Mouse (Mus musculus): ENCODE measurements around the gene Fsip1. TPM values are rescaled to one million over a fixed set of nuclear protein-coding genes. Genes with fewer than 3 reads are reported as not detected.

Gene Fsip1
- polyA plus RNA-seq, 2 experiments = 0.06 to 0.08 TPM

DNA sequence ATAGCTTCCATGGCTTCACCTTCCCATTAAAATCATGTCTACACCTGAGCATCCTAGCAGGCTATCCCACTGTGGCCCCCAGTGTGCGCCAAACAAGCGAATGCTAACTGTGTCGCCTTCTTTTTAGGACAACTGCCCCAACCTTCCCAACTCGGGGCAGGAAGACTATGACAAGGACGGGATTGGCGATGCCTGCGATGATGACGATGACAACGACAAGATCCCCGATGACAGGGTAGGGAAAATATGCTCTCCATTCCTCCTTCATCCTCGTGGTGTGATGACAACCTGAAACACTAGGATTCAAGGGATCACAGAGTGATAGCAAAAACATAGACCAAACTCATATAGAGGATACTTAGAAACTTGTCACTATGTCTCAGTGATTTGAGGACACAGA is 136.7 kb downstream of the Fsip1 start:
- ATAC-seq (ENCODE audit: insufficient read depth) (no peak), DNase-seq (ENCODE audit: low read depth in 3 of 3, low spot score in 3 of 3) (no peak)
- Histone ChIP-seq H3K4me3 (ENCODE audit: insufficient read depth in 1 of 2, low read depth in 2 of 2, low read length in 2 of 2) (no peak overlapping the region), H3K4me2 (ENCODE audit: low read depth) (no peak overlapping the region), H3K9ac (replicated peaks) (no peak overlapping the region), H3K27me3 (ENCODE audit: control insufficient read depth, insufficient read depth, low read length) (no peaks in the 10 kb centered on the region), H3K27ac (no peak overlapping the region), H3K4me1 (replicated peaks; ENCODE audit: control insufficient read depth in 2 of 2, insufficient read depth in 2 of 2, low read length in 1 of 2) (no peaks in the 10 kb centered on the region), H3K36me3 (replicated peaks; ENCODE audit: control insufficient read depth, insufficient read depth, low read depth) (no peaks in the 10 kb centered on the region), H3K9me3 (ENCODE audit: control insufficient read depth, low read length) (no peaks in the 10 kb centered on the region)
- TF ChIP-seq EP300 (IDR thresholded peaks at IDR 0.05; ENCODE audit: low read depth) = no peak
- TF ChIP-seq CTCF (IDR thresholded peaks at IDR 0.05; ENCODE audit: low read depth) = no peak
- 82% methylated on average over 11 of the region's 11 CpGs for WGBS (ENCODE audit: insufficient replicate concordance)

- Histone ChIP-seq H3K27me3 (ENCODE audit: control insufficient read depth, insufficient read depth, low read length) (no peaks in the 10 kb centered on the region), H3K4me1 (replicated peaks; ENCODE audit: control insufficient read depth in 2 of 2, insufficient read depth in 2 of 2, low read length in 1 of 2) (no peaks in the 10 kb centered on the region), H3K36me3 (replicated peaks; ENCODE audit: control insufficient read depth, insufficient read depth, low read depth) (no peaks in the 10 kb centered on the region), H3K9me3 (ENCODE audit: control insufficient read depth, low read length) (no peaks in the 10 kb centered on the region), H3K9ac (replicated peaks) (no peak overlapping the region), H3K27ac (no peak overlapping the region), H3K4me2 (ENCODE audit: low read depth) (no peak overlapping the region), H3K4me3 (ENCODE audit: insufficient read depth in 1 of 2, low read depth in 2 of 2, low read length in 2 of 2) (no peak overlapping the region)
- 84% methylated on average over 12 of the region's 12 CpGs for WGBS (ENCODE audit: insufficient replicate concordance)
- ATAC-seq (ENCODE audit: insufficient read depth) (no peak), DNase-seq (ENCODE audit: low read depth in 3 of 3, low spot score in 3 of 3) (no peak)
- TF ChIP-seq CTCF (IDR thresholded peaks at IDR 0.05; ENCODE audit: low read depth) (no peak), EP300 (IDR thresholded peaks at IDR 0.05; ENCODE audit: low read depth) (no peak)
Observed at GRCm38 (mm10) chr2:118119684-118120083, 137.1 kb downstream of the Fsip1 start.

DNA sequence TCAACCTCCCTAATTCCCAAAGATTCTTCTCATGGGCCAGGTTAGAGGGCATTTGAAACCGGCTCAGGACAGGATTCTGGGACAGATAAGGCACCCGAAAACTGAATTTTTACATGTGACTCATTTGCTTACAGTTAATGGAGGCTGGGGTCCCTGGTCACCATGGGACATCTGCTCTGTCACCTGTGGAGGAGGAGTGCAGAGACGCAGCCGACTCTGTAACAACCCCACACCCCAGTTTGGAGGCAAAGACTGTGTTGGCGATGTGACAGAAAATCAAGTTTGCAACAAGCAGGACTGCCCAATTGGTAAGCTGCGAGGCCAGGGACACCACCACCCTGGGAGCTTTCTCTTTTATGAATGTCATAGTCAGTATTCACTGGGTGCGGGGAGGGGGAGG is 138.3 kb downstream of the Fsip1 start:
- Histone ChIP-seq H3K4me2 (ENCODE audit: low read depth) (no peak overlapping the region), H3K27ac (no peak overlapping the region), H3K4me1 (replicated peaks; ENCODE audit: control insufficient read depth in 2 of 2, insufficient read depth in 2 of 2, low read length in 1 of 2) (no peaks in the 10 kb centered on the region), H3K4me3 (ENCODE audit: insufficient read depth in 1 of 2, low read depth in 2 of 2, low read length in 2 of 2) (no peak overlapping the region), H3K27me3 (ENCODE audit: control insufficient read depth, insufficient read depth, low read length) (no peaks in the 10 kb centered on the region), H3K9me3 (ENCODE audit: control insufficient read depth, low read length) (no peaks in the 10 kb centered on the region), H3K36me3 (replicated peaks; ENCODE audit: control insufficient read depth, insufficient read depth, low read depth) (no peaks in the 10 kb centered on the region), H3K9ac (replicated peaks) (no peak overlapping the region)
- TF ChIP-seq EP300 (IDR thresholded peaks at IDR 0.05; ENCODE audit: low read depth) (no peak), CTCF (IDR thresholded peaks at IDR 0.05; ENCODE audit: low read depth) (no peak)
- no peak for DNase-seq (ENCODE audit: low read depth in 3 of 3, low spot score in 3 of 3)
- no peak for ATAC-seq (ENCODE audit: insufficient read depth)
- WGBS (ENCODE audit: insufficient replicate concordance) = 73% methylated on average over 7 of the region's 7 CpGs

GRCm38 (mm10) chr2:118118045-118118444 is 138.7 kb downstream of the Fsip1 start:
- ATAC-seq (ENCODE audit: insufficient read depth) (no peak), DNase-seq (ENCODE audit: low read depth in 3 of 3, low spot score in 3 of 3) (no peak)
- TF ChIP-seq CTCF (IDR thresholded peaks at IDR 0.05; ENCODE audit: low read depth) (no peak), EP300 (IDR thresholded peaks at IDR 0.05; ENCODE audit: low read depth) (no peak)
- H3K36me3 ChIP-seq (replicated peaks; ENCODE audit: control insufficient read depth, insufficient read depth, low read depth) = no peaks in the 10 kb centered on the region
- H3K4me2 ChIP-seq (ENCODE audit: low read depth) = no peak overlapping the region
- no peaks in the 10 kb centered on the region for H3K4me1 ChIP-seq (replicated peaks; ENCODE audit: control insufficient read depth in 2 of 2, insufficient read depth in 2 of 2, low read length in 1 of 2)
- H3K4me3 ChIP-seq (ENCODE audit: insufficient read depth in 1 of 2, low read depth in 2 of 2, low read length in 2 of 2) = no peak overlapping the region
- no peaks in the 10 kb centered on the region for H3K9me3 ChIP-seq (ENCODE audit: control insufficient read depth, low read length)
- H3K27me3 ChIP-seq (ENCODE audit: control insufficient read depth, insufficient read depth, low read length) = no peaks in the 10 kb centered on the region
- no peak overlapping the region for H3K27ac ChIP-seq
- no peak overlapping the region for H3K9ac ChIP-seq (replicated peaks)
- 56% methylated on average over 6 of the region's 6 CpGs for WGBS (ENCODE audit: insufficient replicate concordance)

DNA sequence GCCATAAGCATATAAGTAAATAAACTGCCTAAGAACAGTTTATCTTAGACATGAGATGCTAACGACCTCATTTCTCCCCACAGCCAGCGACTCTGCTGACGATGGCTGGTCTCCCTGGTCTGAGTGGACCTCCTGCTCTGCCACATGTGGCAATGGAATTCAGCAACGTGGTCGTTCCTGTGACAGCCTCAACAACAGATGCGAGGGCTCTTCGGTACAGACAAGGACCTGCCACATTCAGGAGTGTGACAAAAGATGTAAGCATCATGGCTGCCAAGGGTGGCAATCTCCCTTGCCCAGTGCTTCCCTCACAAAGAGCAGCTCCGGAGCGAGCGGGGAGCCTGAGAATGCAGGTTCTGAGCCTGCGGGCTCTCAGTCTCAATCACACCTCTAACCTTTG is 139.4 kb downstream of the Fsip1 start:
- Histone ChIP-seq H3K36me3 (replicated peaks; ENCODE audit: control insufficient read depth, insufficient read depth, low read depth) (no peaks in the 10 kb centered on the region), H3K4me3 (ENCODE audit: insufficient read depth in 1 of 2, low read depth in 2 of 2, low read length in 2 of 2) (no peak overlapping the region), H3K9me3 (ENCODE audit: control insufficient read depth, low read length) (no peaks in the 10 kb centered on the region), H3K4me1 (replicated peaks; ENCODE audit: control insufficient read depth in 2 of 2, insufficient read depth in 2 of 2, low read length in 1 of 2) (no peaks in the 10 kb centered on the region), H3K27me3 (ENCODE audit: control insufficient read depth, insufficient read depth, low read length) (no peaks in the 10 kb centered on the region), H3K9ac (replicated peaks) (no peak overlapping the region), H3K27ac (no peak overlapping the region), H3K4me2 (ENCODE audit: low read depth) (no peak overlapping the region)
- ATAC-seq (ENCODE audit: insufficient read depth) (no peak), DNase-seq (ENCODE audit: low read depth in 3 of 3, low spot score in 3 of 3) (no peak)
- WGBS (ENCODE audit: insufficient replicate concordance) = 58% methylated on average over 11 of the region's 11 CpGs
- TF ChIP-seq EP300 (IDR thresholded peaks at IDR 0.05; ENCODE audit: low read depth) (no peak), CTCF (IDR thresholded peaks at IDR 0.05; ENCODE audit: low read depth) (no peak)

All from liver, embryonic 14.5 days (tissue).